Mouse (Mus musculus) left cerebral cortex, adult 8-10 months (tissue): ENCODE measurements around the gene Olfr624. TPM values are rescaled to one million over a fixed set of nuclear protein-coding genes. Genes with fewer than 3 reads are reported as not detected.
"Not testable (repeated sequence)": the region's sequence is repeated elsewhere in the genome, so short reads cannot be mapped to it uniquely, and the experiment has no call there.

Experiments used
- DNase-seq, 2 experiments: peaks; one replicate each; pipeline ENCODE4 v3.0.0; 2022; ENCODE audit warnings: low spot score in 2 of 2
- total RNA-seq, 4 experiments: library from RNA; stranded (reverse); gene quantifications; 2 replicates each; pipeline ENCODE4 v1.2.4; 2022

The Olfr624 gene
- under 1 TPM in 2 of 4 experiments, not detected in 2; 0.09 TPM for total RNA-seq

DNA sequence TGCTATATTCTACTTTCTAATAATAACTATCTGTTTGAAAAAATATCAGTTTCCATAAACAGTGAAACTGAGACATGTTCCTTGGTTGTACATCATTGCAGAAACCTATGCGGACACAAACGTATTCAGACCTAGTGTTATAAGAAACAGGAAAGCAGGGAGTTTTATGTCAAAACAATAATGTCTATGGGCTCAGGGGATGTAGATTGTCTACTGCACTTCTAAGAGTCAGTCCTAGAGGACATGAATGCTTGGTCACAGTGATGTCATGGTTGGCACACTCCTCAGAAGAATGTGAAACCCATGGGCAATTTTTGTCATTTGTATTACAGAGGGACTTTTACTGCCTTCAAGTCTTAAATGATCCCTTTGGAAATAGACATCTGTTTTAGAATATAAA is at the start of gene Olfr624:
Gene Olfr624, minus strand, starts transcription at position 101 of the 400 bp plus-strand sequence.
- DNase-seq: no peak

DNA sequence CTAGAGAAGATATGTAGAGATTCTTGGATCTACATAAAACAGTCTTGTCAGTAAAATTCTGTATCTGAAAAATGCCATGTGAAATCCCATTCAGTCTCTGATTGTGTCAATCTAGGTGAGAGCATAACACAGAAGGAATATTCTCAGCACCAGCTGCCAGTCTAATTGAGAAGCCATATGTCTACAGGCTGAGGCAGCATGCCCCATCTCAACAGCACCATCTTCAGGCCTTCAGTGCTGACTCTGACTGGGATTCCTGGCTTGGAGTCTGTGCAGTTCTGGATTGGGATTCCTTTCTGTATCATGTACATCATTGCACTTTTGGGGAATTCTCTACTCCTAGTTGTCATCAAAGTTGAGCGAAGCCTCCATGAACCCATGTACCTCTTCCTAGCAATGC is 45.4 kb upstream of the Olfr624 start:
- DNase-seq: not testable (repeated sequence)

- DNase-seq: no peak
Observed at GRCm38 (mm10) chr7:103714371-103714770, 43.4 kb upstream of the Olfr624 start, which contains the start of gene Olfr243. Olfr243 (plus strand) TSS chr7:103714671.

- no peak for DNase-seq
Observed at GRCm38 (mm10) chr7:103712024-103712423, 41.0 kb upstream of the Olfr624 start.

DNA sequence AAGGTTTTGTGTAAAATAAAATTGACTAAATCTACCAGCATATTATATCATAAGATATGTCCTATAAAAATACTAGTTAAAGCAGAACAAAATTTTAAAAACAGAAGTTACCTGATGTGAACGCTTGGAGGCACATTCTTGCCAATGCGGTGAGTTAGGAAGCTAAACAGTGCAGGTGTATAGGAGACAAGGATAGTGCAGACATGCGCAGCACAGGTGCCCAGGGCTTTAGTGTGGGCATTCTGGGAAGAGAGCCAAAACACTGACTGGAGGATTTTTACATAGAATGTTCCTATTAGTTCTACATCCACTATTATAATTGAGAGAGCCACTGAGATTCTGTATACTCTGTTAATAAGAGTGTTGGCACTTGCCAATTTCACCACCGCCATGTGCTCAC is 28.5 kb upstream of the Olfr624 start:
- no peak for DNase-seq

GRCm38 (mm10) chr7:103682420-103682819 is 11.4 kb upstream of the Olfr624 start, which contains the start of gene Olfr625-ps1:
Olfr625-ps1 (plus strand) TSS chr7:103682720.
- DNase-seq: no peak

DNA sequence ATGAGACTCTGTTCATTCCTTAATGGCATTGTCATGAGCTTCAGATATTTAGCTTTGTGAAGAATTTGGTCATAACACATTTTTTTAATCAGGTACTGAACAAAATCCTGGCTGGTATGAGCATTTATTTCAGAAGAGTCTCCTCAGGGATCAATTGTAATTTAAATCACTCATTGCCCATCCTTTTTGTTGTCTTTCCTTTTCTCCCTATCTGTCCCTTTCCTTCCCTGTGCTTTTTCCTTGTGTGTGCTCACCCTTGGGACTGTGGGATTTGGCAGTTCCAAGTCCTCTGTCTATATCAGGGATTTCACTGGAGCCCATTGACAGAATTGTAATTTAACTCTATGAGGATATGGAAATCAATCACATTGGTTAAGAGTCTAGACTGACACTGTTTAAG is 7.4 kb downstream of the Olfr624 start, which contains the start of gene Olfr623:
Gene Olfr623, minus strand, starts transcription at position 101 of the 400 bp plus-strand sequence.
- no peak for DNase-seq

GRCm38 (mm10) chr7:103644070-103644469 is 26.9 kb downstream of the Olfr624 start:
- no peak for DNase-seq

DNA sequence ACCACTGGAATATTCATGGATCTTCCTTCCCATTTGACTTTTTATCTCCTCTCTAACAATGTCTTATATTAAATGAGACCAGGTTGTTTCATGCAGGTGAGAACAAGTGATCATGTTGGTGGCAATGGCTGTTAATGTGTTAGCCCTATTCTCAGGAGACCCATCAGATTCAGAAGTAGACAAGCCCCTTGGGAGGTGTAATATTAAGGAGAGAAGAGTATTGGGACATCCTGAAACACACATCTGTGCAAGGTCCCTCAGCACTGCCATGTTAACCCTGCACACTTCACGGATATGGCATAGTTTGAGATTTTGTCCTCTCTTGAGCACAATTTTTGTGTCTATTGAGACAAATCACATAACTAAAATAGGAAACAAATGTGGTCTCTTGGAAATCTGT is 28.4 kb downstream of the Olfr624 start, which contains the start of gene Olfr622:
Gene Olfr622, minus strand, starts transcription at position 101 of the 400 bp plus-strand sequence.
- DNase-seq: no peak

DNA sequence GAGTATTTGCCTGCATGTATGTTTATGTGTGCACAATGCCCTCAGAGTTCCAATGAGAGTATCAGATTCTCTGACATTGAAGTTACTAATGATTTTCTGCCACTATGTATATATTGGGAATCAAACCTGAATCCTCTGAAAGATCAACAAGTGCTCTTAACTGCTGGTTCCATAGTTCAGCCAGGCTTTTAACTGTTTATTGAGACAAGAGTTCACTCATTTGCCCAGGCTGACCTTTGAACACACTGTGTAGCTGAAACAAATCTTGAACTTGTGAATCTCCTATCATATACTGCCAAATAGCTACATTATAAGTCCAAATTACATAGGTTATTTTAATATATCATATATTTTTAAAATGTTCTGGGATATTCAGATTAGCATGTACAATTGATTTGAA is 34.2 kb downstream of the Olfr624 start:
- DNase-seq: no peak

Other genes starting within 250 kb of the Olfr624 start
- not detected for gene Olfr605, start 225.8 kb downstream of the Olfr624 start, total RNA-seq
- gene Olfr606, start 222.1 kb downstream of the Olfr624 start, total RNA-seq: not detected
- not detected for gene Olfr607, start 207.0 kb downstream of the Olfr624 start, total RNA-seq
- not detected for gene Olfr608, start 201.3 kb downstream of the Olfr624 start, total RNA-seq
- gene Olfr609, start 173.1 kb downstream of the Olfr624 start, total RNA-seq: not detected
- not detected for gene Olfr610, start 159.1 kb downstream of the Olfr624 start, total RNA-seq
- gene Olfr611, start 150.3 kb downstream of the Olfr624 start, total RNA-seq: not detected
- not detected for gene Olfr612, start 128.5 kb downstream of the Olfr624 start, total RNA-seq
- gene Olfr613, start 123.1 kb downstream of the Olfr624 start, total RNA-seq: not detected
- gene Olfr615, start 115.1 kb downstream of the Olfr624 start, total RNA-seq: not detected
- not detected for gene Olfr616, start 102.0 kb downstream of the Olfr624 start, total RNA-seq
- gene Olfr617, start 98.1 kb downstream of the Olfr624 start, total RNA-seq: not detected
- gene Olfr618, start 81.1 kb downstream of the Olfr624 start, total RNA-seq: not detected
- gene Olfr619, start 70.6 kb downstream of the Olfr624 start, total RNA-seq: not detected
- gene Olfr620, start 58.7 kb downstream of the Olfr624 start, total RNA-seq: not detected
- not detected for gene Olfr622, start 28.5 kb downstream of the Olfr624 start, total RNA-seq
- not detected for gene Olfr623, start 7.5 kb downstream of the Olfr624 start, total RNA-seq
- not detected for gene Olfr625-ps1, start 11.5 kb upstream of the Olfr624 start, total RNA-seq
- not detected for gene Olfr243, start 43.5 kb upstream of the Olfr624 start, total RNA-seq
- gene Olfr628, start 59.2 kb upstream of the Olfr624 start, total RNA-seq: not detected
- gene Olfr629, start 73.8 kb upstream of the Olfr624 start, total RNA-seq: not detected
- not detected for gene Olfr630, start 86.1 kb upstream of the Olfr624 start, total RNA-seq
- gene Olfr69, start 100.4 kb upstream of the Olfr624 start, total RNA-seq: not detected
- not detected for gene Olfr68, start 108.5 kb upstream of the Olfr624 start, total RNA-seq
- gene Olfr67, start 120.6 kb upstream of the Olfr624 start, total RNA-seq: not detected
- gene Hbb-bt, start 142.8 kb upstream of the Olfr624 start, total RNA-seq: 10 to 100 TPM; 16.8 to 31.9 (median 25.7) TPM
- gene Hbb-bs, start 156.9 kb upstream of the Olfr624 start, total RNA-seq: 100 to 1,000 TPM; 204 to 381 (median 262) TPM
- not detected for gene Hbb-bh2, start 169.3 kb upstream of the Olfr624 start, total RNA-seq
- not detected for gene Hbb-bh1, start 172.0 kb upstream of the Olfr624 start, total RNA-seq
- gene Hbb-y, start 182.0 kb upstream of the Olfr624 start, total RNA-seq: under 1 TPM in 1 of 4 experiments, not detected in 3; 0.57 TPM
- gene Olfr66, start 215.1 kb upstream of the Olfr624 start, total RNA-seq: not detected
- gene Olfr64, start 223.3 kb upstream of the Olfr624 start, total RNA-seq: not detected
- gene Olfr65, start 232.3 kb upstream of the Olfr624 start, total RNA-seq: not detected